Mouse (Mus musculus) cortical plate, adult 2 months (tissue): Measurements from ENCODE around the gene Hdlbp.

Experiments used
- CTCF ChIP-seq: fragments of 200-500 bp; IDR thresholded peaks from 2 replicates; pipeline ENCODE4 v1.5.1; 2011; ENCODE audit warnings: mild to moderate bottlenecking, control low read depth, low read length; ENCODE audit not compliant: insufficient read depth; ENCODE audit errors: extremely low read depth
- POLR2A ChIP-seq: fragments of 200-500 bp; IDR thresholded peaks from 2 replicates; pipeline ENCODE4 v1.6.1; 2011; ENCODE audit warnings: mild to moderate bottlenecking, low read length, control low read depth; ENCODE audit not compliant: insufficient read depth; ENCODE audit errors: extremely low read depth

- TF ChIP-seq POLR2A (no peak), CTCF (no peak)
Observed at GRCm38 (mm10) chr1:93439321-93439720, 39.3 kb downstream of the Hdlbp start.
